Mouse (Mus musculus): ENCODE measurements at regions not wholly inside any gene's neighbourhood (a gene's known extent, or its start where the extent isn't known, plus 50 kb on each side); places are given as distances from the start of the nearest gene placed in this dataset.

GRCm38 (mm10) chr1:145113171-145113570 is 337.9 kb upstream of the Rgs18 start:
- no peak for TF ChIP-seq POLR2A (IDR thresholded peaks at IDR 0.05; ENCODE audit: borderline replicate concordance, low read depth, low read length)
- no peak for TF ChIP-seq CTCF (IDR thresholded peaks at IDR 0.05; ENCODE audit: low read depth, low read length)

Measured in bone marrow macrophage, adult 2 months (primary cell).